Mouse (Mus musculus): ENCODE results near the gene Gtf2ird1. TPM values are rescaled to one million over a fixed set of nuclear protein-coding genes. Genes with fewer than 3 reads are reported as not detected.

The Gtf2ird1 gene
- polyA plus RNA-seq, 2 experiments: 99.0 to 100 TPM

DNA sequence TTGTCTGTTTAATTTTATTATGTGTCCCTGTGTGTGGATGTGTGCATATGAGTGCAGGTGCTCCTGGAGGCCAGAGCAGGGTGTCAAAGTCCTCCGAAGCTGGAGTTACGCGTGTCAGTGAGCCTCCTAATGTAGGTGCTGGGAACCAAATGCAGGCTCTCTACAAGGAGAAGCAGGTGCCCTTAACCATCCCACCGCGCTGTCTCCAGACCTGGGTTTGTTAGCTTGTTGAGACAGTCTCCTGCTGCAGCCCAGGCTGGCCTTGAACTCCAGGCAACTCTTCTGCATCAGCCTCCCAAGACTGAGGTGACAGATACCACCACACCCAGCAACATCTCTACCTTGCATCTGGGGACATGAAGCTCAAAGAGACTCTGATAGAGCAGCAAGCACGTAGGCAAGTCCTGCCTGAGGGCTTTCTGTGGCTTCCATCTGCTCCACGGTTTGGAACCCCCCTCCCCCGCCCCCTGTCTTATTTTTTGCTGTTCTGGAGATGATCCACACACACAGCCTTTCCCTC, 10.6 kb upstream of the Gtf2ird1 start:
- Histone ChIP-seq H3K36me3 (ENCODE audit: control insufficient read depth, insufficient read depth, low read length) (no peaks in the 10 kb centered on the region), H3K4me2 (replicated peaks; ENCODE audit: low read depth, low read length, severe bottlenecking) (no peak overlapping the region), H3K9ac (ENCODE audit: low read depth, low read length, severe bottlenecking) (no peak overlapping the region), H3K4me1 (ENCODE audit: control insufficient read depth, insufficient read depth, low read length) (0 out of 2 replicates have a peak, but pooled peaks cover 9% of the 10 kb centered on the region), H3K27ac (replicated peaks; ENCODE audit: low read depth, low read length) (no peak overlapping the region), H3K4me3 (replicated peaks; ENCODE audit: low read length) (no peak overlapping the region), H3K27me3 (ENCODE audit: control insufficient read depth, insufficient read depth, low read length) (no peaks in the 10 kb centered on the region), H3K9me3 (ENCODE audit: control insufficient read depth, low read length) (no peaks in the 10 kb centered on the region)
- 61% methylated on average over 8 of the region's 8 CpGs for WGBS
- DNase-seq (ENCODE audit: low spot score) (no peak), ATAC-seq (ENCODE audit: low FRiP score, low read depth) (no peak)
- no peak for TF ChIP-seq POLR2A (IDR thresholded peaks at IDR 0.05; ENCODE audit: borderline replicate concordance, extremely low read depth, insufficient read depth, insufficient read length)

DNA sequence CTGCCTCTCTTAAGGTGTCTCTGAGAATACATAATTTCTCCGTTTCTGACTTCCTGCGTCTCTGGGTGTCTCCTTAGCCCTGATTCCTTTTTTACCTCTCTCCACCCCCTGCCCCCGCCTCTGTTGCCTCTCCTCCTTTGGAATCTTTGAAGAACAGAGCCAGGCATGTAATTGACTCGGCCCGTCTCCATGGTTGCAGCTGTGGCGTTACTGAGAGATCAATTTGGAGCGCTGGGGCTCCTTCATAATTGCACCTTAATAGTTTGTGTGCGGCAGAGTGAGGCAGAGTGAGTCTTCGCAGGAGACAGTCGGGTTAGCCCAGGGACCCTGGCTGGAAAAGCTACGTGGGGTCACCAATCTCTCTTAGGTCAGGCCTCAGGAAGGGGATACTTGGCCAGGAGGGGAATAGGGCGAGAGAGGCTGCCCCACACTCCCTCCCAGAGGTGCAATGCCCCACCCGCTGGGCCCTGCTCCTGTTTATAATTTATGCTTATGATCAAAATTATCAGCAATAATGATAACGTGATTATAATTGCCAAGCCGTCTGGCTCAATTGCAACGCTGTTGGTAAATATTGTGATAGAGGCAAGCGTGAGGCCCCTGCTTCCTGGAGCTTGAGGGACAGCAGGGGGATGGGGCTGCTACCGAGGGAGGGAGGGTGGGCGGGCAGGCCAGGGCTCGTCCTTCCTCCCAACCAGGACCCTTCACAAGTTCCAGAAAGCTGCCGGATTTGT, 9.9 kb upstream of the Gtf2ird1 start:
- Histone ChIP-seq H3K4me2 (replicated peaks; ENCODE audit: low read depth, low read length, severe bottlenecking) (0 out of 2 replicates have a peak overlapping the region, but pooled peaks have one; percentile 15), H3K27ac (replicated peaks; ENCODE audit: low read depth, low read length) (no peak overlapping the region), H3K36me3 (ENCODE audit: control insufficient read depth, insufficient read depth, low read length) (no peaks in the 10 kb centered on the region), H3K9ac (ENCODE audit: low read depth, low read length, severe bottlenecking) (0 out of 2 replicates have a peak overlapping the region, but pooled peaks have one; percentile 3), H3K4me1 (ENCODE audit: control insufficient read depth, insufficient read depth, low read length) (0 out of 2 replicates have a peak, but pooled peaks cover 9% of the 10 kb centered on the region), H3K9me3 (ENCODE audit: control insufficient read depth, low read length) (no peaks in the 10 kb centered on the region), H3K27me3 (ENCODE audit: control insufficient read depth, insufficient read depth, low read length) (no peaks in the 10 kb centered on the region), H3K4me3 (replicated peaks; ENCODE audit: low read length) (no peak overlapping the region)
- WGBS: 18% methylated on average over 21 of the region's 21 CpGs
- no peak for DNase-seq (ENCODE audit: low spot score)
- ATAC-seq (ENCODE audit: low FRiP score, low read depth): no peak
- TF ChIP-seq POLR2A (IDR thresholded peaks at IDR 0.05; ENCODE audit: borderline replicate concordance, extremely low read depth, insufficient read depth, insufficient read length): no peak

DNA sequence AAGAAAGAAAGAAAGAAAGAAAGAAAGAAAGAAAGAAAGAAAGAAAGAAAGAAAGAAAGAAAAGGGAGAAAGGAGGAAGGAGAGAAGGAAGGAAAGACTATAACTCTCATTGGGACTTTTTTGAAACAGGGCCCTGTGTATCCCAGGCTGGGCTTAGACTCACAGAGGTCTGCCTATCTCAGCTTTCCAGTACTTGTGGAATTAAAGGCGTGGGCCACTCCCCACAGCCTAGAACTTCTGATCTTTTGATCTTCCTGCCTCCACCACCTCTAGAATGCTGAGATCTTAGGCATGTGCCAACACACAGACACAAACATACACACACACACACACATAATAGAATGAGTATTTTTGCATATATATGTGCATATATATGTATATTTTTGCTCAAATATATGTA, 8.7 kb upstream of the Gtf2ird1 start:
- DNase-seq (ENCODE audit: low spot score): no peak

DNA sequence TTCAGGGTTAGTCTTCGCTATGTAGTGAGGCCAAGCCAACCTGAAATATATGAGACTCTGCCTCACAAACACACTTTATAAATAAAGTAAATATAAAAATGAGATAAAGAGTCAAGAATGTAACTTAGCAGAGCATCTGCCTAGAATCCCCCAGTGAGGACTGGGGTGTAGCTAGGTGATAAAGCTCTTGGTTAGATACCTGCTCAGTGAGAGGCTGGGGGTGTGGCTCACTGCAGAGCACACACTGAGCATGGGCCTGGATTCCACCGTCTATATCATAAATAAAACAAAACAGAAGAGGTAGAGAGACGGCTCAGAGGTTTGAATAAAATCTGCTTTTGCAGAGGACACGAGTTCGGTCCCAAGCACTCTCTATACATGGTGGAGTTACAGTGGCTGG, 7.7 kb upstream of the Gtf2ird1 start:
- 86% methylated on average over 5 of the region's 5 CpGs for WGBS
- no peaks in the 10 kb centered on the region for H3K27me3 ChIP-seq (ENCODE audit: control insufficient read depth, insufficient read depth, low read length)
- H3K9me3 ChIP-seq (ENCODE audit: control insufficient read depth, low read length): no peaks in the 10 kb centered on the region
- no peak overlapping the region for H3K9ac ChIP-seq (ENCODE audit: low read depth, low read length, severe bottlenecking)
- H3K36me3 ChIP-seq (ENCODE audit: control insufficient read depth, insufficient read depth, low read length): no peaks in the 10 kb centered on the region
- H3K4me3 ChIP-seq (replicated peaks; ENCODE audit: low read length): no peak overlapping the region
- no peak for ATAC-seq (ENCODE audit: low FRiP score, low read depth)
- TF ChIP-seq POLR2A (IDR thresholded peaks at IDR 0.05; ENCODE audit: borderline replicate concordance, extremely low read depth, insufficient read depth, insufficient read length): no peak
- DNase-seq (ENCODE audit: low spot score): no peak
- H3K4me1 ChIP-seq (ENCODE audit: control insufficient read depth, insufficient read depth, low read length): 0 out of 2 replicates have a peak, but pooled peaks cover 9% of the 10 kb centered on the region
- no peak overlapping the region for H3K4me2 ChIP-seq (replicated peaks; ENCODE audit: low read depth, low read length, severe bottlenecking)
- H3K27ac ChIP-seq (replicated peaks; ENCODE audit: low read depth, low read length): no peak overlapping the region

More for the DNA sequence above, 8.7 kb upstream of the Gtf2ird1 start:
- ATAC-seq (ENCODE audit: low FRiP score, low read depth): no peak
- no peaks in the 10 kb centered on the region for H3K36me3 ChIP-seq (ENCODE audit: control insufficient read depth, insufficient read depth, low read length)
- H3K9me3 ChIP-seq (ENCODE audit: control insufficient read depth, low read length): no peaks in the 10 kb centered on the region
- H3K27ac ChIP-seq (replicated peaks; ENCODE audit: low read depth, low read length): no peak overlapping the region
- WGBS: 77% methylated on average over 1 of the region's 1 CpGs
- no peak for TF ChIP-seq POLR2A (IDR thresholded peaks at IDR 0.05; ENCODE audit: borderline replicate concordance, extremely low read depth, insufficient read depth, insufficient read length)
- no peaks in the 10 kb centered on the region for H3K27me3 ChIP-seq (ENCODE audit: control insufficient read depth, insufficient read depth, low read length)
- 0 out of 2 replicates have a peak, but pooled peaks cover 9% of the 10 kb centered on the region for H3K4me1 ChIP-seq (ENCODE audit: control insufficient read depth, insufficient read depth, low read length)
- no peak overlapping the region for H3K4me2 ChIP-seq (replicated peaks; ENCODE audit: low read depth, low read length, severe bottlenecking)
- no peak overlapping the region for H3K9ac ChIP-seq (ENCODE audit: low read depth, low read length, severe bottlenecking)
- H3K4me3 ChIP-seq (replicated peaks; ENCODE audit: low read length): no peak overlapping the region

DNA sequence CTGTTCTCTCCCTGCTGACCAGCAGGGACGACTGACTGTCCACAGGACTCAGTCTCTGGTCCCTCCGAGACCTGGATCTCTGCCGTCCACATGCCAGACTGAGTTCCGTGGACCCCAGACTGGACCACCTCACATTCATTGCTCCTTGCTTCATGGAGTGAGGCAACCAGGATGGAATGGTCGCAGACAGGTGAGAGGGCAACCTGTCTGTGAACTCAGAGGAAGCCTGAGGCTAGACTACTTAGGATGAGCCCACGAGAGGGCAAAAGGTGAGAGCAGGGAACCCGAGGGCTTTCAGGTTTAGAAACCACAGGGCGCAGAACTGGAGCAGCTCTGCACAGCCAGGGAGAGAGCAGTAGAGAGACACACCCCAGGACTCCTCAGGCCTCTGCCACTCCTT, 6.2 kb upstream of the Gtf2ird1 start:
- ATAC-seq (ENCODE audit: low FRiP score, low read depth) (no peak), DNase-seq (ENCODE audit: low spot score) (no peak)
- Histone ChIP-seq H3K27ac (replicated peaks; ENCODE audit: low read depth, low read length) (no peak overlapping the region), H3K36me3 (ENCODE audit: control insufficient read depth, insufficient read depth, low read length) (no peaks in the 10 kb centered on the region), H3K4me2 (replicated peaks; ENCODE audit: low read depth, low read length, severe bottlenecking) (no peak overlapping the region), H3K27me3 (ENCODE audit: control insufficient read depth, insufficient read depth, low read length) (no peaks in the 10 kb centered on the region), H3K4me3 (replicated peaks; ENCODE audit: low read length) (no peak overlapping the region), H3K9me3 (ENCODE audit: control insufficient read depth, low read length) (no peaks in the 10 kb centered on the region), H3K9ac (ENCODE audit: low read depth, low read length, severe bottlenecking) (no peak overlapping the region), H3K4me1 (ENCODE audit: control insufficient read depth, insufficient read depth, low read length) (0 out of 2 replicates have a peak, but pooled peaks cover 9% of the 10 kb centered on the region)
- WGBS: 81% methylated on average over 8 of the region's 8 CpGs
- no peak for TF ChIP-seq POLR2A (IDR thresholded peaks at IDR 0.05; ENCODE audit: borderline replicate concordance, extremely low read depth, insufficient read depth, insufficient read length)

All from limb, embryonic 14.5 days (tissue).